Mouse (Mus musculus) thymus, postnatal 10 days (tissue): ENCODE data around the gene Ccnd3.
"Not testable (repeated sequence)": the region's sequence is repeated elsewhere in the genome, so short reads cannot be mapped to it uniquely, and the experiment has no call there.

ENCODE experiments used
- DNase-seq, 2 experiments: peaks; one replicate each; pipeline ENCODE4 v3.0.0; 2021; ENCODE audit warnings: low spot score in 2 of 2

Gene Ccnd3

DNA sequence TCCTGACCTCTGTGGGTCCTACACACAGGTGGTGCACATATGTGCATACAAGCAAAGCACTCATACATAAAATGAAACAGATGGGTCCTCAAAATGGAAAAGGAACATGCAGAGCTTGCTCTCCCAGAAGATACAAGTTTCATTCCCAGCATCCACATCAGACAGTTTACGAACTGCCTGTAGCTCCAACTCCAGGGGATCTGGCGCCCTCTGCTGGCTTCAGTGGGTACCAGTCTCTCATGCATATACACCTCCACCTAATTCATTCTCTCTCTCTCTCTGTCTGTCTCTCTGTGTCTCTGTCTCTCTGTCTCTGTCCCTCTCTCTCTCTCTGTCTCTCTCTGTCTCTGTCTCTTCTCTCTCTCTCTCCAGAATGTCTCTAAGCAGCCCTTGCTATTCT is 22.4 kb upstream of the Ccnd3 start:
- DNase-seq = peak; percentile 52 to 76

DNA sequence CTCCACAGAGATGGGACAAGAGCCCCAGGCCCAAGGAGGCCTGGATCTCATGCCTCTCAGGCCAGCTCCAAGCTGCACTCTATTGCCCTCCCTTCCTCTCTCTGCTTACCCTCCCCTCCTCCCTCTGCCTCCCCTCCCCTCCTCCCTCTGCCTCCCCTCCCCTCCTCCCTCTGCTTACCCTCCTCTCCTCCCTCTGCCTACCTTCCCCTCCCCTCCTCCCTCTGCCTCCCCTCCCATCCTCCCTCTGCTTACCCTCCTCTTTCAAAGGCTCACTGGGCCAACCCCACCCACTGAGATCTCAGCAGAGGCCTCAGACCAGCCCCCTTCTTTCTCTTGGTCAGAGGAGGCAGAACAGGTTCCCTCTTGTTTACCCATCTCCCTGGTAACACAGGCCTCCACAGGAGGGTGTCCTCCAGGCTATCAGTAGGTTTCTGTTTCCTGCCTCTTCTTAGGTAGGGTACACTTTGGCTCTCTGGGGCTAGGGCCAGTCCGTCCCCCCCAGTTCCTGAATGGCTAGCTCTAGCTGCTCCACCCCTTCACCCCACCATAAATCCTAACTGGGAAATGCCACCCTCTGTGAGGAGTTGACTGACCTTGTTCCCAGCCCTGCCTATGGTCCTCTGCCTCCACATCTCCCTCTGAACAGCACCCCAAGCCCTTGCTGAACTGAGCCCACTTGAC is 20.5 kb upstream of the Ccnd3 start:
- DNase-seq = no peak

GRCm38 (mm10) chr17:47484993-47485392 is 19.9 kb upstream of the Ccnd3 start:
- no peak for DNase-seq

GRCm38 (mm10) chr17:47485791-47486190 is 19.1 kb upstream of the Ccnd3 start:
- DNase-seq = no peak

GRCm38 (mm10) chr17:47490791-47491190 is 14.1 kb upstream of the Ccnd3 start:
- DNase-seq = no peak

DNA sequence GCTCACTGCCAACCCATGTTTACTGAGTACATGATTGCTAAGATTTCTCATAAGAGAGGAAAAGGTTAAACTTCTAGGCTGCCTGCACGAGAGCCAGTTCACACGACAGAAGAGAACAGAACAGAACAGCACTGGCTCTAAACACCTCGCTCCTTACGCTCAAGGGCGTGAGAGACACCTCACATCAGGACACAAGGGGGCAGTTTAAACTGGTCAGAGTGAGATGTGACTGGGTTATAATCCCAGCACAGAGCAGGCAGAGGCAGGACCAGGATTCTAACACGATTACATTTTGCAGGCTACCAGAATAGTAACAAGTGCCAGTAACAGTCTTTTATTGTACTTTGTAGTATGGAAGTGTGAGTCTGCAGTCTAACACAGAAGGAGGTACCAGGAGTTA is 12.1 kb upstream of the Ccnd3 start:
- no peak for DNase-seq

DNA sequence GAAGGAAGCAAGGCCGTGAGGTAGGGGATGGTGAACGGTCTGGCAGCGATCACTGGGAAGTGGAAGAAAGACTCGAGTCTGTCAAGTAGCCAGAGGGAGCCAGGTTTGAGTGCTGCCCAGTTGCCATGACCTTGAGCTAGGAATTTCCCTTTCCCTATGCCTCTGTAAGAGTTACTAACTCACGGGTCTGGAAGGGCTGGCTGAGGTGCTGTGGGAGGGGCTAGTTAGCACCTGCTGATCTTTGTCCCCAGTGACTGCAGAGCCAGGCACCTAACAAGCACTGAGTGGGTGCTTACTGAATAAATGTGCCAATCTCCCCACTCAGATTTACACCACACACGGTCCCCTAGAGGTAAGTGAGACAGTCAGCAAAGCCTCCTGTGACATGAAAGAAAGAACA is 11.2 kb upstream of the Ccnd3 start:
- no peak for DNase-seq

GRCm38 (mm10) chr17:47494132-47494531 is 10.7 kb upstream of the Ccnd3 start:
- DNase-seq = no peak

GRCm38 (mm10) chr17:47501531-47501930 is 3.3 kb upstream of the Ccnd3 start:
- DNase-seq = no peak

DNA sequence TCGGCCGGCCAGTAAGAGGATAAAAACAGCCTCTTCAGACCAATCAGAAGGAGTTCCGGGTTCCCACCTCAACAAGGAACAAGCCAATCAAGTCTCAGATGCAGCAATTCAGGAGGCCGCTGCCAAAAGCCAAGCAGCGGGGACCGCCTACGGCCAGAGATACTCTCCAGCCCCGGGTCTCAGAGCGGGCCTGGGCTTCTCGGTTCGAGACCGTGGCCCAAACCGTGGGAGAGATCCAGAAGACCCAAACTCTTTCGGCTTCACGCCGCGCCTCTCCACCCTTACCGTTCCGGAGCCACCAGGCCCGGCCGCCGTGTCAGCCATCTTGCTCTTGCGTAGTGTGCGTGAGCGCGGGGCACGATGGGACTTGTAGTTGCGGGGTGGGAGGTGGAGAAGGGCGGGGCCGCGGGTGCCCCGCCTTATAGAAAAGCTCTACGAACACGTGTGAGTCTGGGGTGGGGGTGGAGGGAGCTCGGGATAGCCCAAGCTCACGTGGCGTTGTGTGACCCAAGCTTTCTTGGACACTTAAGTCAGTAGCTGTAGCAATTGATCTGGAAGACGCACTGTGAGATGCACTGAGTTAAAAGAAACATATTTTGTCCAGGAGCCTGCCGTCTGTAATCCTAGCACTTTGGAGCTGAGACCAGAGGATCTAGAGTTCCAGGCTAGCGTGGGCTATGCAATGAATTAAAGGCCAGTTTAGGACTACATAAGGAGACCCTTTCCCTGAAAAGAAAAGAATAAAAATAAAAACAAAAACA is 2.7 kb upstream of the Ccnd3 start, which contains the start of gene Taf8:
Gene Taf8 (minus strand): TSS at position 347 of the 761 bp plus-strand sequence.
- DNase-seq = peak; percentile 88 to 89

GRCm38 (mm10) chr17:47502707-47503045 is 2.2 kb upstream of the Ccnd3 start:
- not testable (repeated sequence) for DNase-seq

DNA sequence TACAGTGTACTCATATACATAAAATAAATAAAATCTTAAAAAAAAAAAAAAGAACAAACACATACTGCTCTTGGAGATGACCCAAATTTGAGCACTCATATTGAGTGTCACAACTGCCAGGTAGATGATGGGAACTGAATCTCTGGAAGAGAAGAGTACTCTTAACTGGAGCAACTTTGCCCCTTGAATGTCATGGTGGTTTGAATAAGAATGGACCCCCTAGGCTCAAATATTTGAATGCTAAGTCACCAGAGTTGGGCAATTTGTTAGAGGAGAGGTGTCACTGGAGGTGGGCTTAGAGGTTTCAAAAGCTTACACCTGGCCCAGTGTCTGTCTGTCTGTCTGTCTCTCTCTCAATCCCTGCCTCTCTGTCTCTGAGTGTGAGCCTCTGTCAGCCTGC is 1.2 kb upstream of the Ccnd3 start:
- no peak for DNase-seq

DNA sequence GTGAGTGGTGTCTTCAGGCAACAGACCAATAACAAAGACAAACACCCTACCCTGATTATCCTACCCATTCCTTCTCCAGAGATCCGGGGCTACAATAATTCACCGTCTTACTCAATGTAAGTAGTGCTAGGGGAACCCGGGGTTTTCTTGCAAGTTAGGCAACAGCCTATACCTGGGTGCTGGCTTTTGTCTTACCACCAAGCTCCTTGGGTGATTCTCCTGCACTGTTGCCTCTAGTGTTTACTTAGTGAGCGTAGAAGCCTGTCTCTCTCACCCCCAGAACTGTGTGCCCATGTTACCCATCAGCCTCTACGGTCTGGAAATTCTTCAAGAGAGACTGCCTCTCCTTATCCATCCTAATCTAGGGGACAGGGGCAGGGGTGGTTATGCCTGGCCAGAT is 623 bp upstream of the Ccnd3 start:
- DNase-seq = no peak

DNA sequence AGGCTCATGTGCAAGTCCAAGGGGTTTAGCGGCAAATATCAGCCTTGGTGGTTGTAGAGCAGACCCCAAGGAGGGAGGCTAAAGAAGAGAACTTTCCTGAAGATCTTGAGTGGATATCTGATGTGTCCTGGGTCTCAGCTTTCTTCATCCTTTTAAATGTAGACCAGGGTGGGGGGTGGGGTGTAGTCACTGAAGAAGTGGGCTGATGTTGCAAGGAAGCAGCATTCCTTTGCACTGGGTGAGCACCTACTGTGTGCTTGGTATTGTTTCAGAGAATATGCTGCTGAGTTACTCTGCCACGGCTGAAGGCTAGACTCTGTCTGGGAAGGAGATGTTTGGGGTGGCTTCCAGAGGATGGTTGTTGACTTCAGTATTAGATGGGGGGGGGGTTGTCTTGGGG is 715 bp downstream of the Ccnd3 start:
- DNase-seq = no peak

DNA sequence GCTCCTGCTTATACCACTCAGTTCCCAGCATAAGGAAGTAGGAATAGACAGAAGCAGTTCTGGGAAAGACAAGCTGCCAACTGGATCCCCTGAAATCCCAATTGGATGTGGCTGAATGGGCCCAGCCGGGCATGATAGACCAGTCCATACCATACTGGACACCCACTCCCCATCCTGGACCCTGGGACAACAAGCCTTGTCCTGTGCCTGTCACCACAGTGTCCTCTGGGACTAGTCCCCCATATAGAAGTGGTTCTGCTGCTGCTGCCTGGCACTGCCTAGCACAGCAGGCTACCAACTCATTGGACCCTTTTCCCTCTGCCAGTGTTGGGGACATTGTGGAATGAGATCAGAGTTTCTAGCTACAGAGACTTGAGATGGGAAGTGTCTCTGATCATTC is 1.2 kb downstream of the Ccnd3 start:
- DNase-seq = no peak

DNA sequence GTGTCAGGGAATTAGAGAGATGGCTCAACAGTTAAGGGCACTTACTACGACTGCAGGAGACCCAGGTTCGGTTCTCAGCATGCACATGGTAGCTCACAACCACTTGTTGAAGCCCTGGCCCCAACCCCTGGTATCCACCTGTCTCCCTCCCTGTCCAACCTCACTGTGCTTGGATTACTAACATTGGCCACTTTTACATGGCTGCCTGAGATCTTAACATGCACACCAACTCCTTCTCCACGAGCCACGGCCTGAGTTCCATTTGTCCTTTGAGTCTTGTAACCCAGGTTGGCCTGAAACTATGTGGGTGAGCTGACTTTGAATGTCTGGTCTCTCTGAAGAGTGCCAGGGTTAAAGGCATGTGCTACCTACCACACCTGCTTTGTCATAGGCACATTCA is 1.8 kb downstream of the Ccnd3 start:
- DNase-seq = no peak

GRCm38 (mm10) chr17:47507523-47507922 is 2.7 kb downstream of the Ccnd3 start:
- no peak for DNase-seq

GRCm38 (mm10) chr17:47508012-47508608 is 3.3 kb downstream of the Ccnd3 start:
- peak; percentile 94 to 97 for DNase-seq

DNA sequence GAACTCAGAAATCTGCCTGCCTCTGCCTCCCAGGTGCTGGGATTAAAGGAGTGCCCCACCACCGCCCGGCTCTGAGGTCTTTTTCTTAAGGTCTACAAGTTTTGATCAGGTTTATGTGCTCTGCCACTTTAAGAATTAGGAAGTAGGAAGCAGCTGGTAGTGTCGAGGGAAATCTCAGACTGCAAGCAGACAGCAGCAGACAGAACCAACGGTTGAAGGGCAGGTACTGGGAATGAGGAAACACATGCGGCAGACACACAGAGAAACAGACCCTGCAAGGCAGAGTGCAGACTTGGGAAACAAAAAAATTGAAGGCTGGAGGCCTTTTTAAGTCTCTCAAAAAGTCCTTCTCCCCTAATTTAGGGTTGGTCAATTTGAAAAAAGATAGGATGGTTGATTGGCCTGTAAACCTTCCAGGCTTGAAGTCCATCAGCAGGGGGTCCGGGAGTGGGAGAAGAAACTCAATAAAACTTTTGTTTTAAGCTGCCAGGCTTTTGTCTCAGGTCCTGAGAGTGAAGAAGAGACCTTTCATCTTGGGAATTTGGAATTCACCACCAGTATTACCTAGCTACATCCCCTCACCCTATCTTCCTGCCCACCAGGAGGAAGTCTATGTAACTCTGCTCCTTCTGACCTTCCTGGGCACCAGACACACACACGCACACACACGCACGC is 4.3 kb downstream of the Ccnd3 start:
- no peak for DNase-seq

GRCm38 (mm10) chr17:47511111-47512020 is 6.5 kb downstream of the Ccnd3 start:
- DNase-seq = peak; percentile 97 to 99
